Comparison of ENCODE assay signal across 10 mouse cellular contexts in the genomic region with DNA sequence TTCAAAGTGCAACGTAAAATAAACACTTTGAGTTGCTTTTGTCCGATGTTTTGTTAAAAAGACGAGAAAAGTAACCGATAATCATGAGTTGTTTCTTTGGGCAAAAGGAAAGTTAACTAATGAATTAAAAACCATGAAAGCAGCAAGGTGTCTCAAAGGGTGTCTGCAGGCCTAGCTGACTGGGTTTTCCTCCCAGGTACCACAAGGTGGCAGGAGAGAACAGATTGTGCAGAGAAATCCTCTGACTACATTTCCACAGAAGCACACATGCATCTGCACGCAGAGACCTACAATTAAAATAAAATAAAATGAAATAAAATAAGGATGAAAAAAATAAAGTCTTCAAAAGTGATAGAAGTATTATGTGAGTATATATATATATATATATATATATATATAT.
DNase-seq lines count a peak whose midpoint lies in the region; ATAC-seq and TF ChIP-seq lines count a peak whose summit lies in the region.
"Had no signal": no experiment of that assay in that cellular context is flagged by ENCODE, and none has a peak within 500 bp of the region (broad histone marks: within the 10 kb centered on the region; RNA-seq: fewer than 3 reads in every experiment).

No protein-coding gene starts in this region.

- no peaks in the 10 kb centered on the region for H3K36me3 ChIP-seq in ES-E14 (ENCODE audit: control insufficient read depth, insufficient read depth, low read length, poor library complexity, severe bottlenecking)
- H3K36me3 ChIP-seq: hindbrain, embryonic 15.5 days had no signal

- peak; percentile 7 for DNase-seq in heart, postnatal 4 days
- DNase-seq in heart, postnatal 25 days (ENCODE audit: low spot score): no peak
- peak; percentile 35 for DNase-seq in ES-E14 (ENCODE audit: low read depth, low spot score)
- peak; percentile 35 to 57 for DNase-seq in left cerebral cortex, postnatal 14 days (ENCODE audit: low spot score in 2 of 2)
- DNase-seq in B cell, adult 2 months: no peak
- no peak for DNase-seq in lung, postnatal 25 days (ENCODE audit: low spot score)

- no peak overlapping the region for H3K4me3 ChIP-seq in ES-E14 (ENCODE audit: insufficient read depth in 1 of 2, low read depth in 1 of 2, low read length in 2 of 2, poor library complexity in 1 of 2, severe bottlenecking in 1 of 2)
- H3K4me3 ChIP-seq in embryonic fibroblast, embryonic 13.5 days (ENCODE audit: insufficient read depth, low read length): no peak overlapping the region
- H3K4me3 ChIP-seq: hindbrain, embryonic 15.5 days; myocyte had no signal

- H3K4me1 ChIP-seq in ES-E14 (ENCODE audit: control insufficient read depth in 2 of 2, insufficient read depth in 2 of 2, low read length in 2 of 2, poor library complexity in 1 of 2): no peaks in the 10 kb centered on the region
- no peaks in the 10 kb centered on the region for H3K4me1 ChIP-seq in embryonic fibroblast, embryonic 13.5 days (ENCODE audit: control insufficient read depth, insufficient read depth, low read length)
- H3K4me1 ChIP-seq: hindbrain, embryonic 15.5 days had no signal

- no peak overlapping the region for H3K27ac ChIP-seq in ES-E14 (ENCODE audit: insufficient read depth, low read depth, low read length, poor library complexity, severe bottlenecking)
- H3K27ac ChIP-seq in embryonic fibroblast, embryonic 13.5 days (ENCODE audit: insufficient read depth, low read length): no peak overlapping the region
- H3K27ac ChIP-seq: hindbrain, embryonic 15.5 days had no signal

- no peak for ATAC-seq in granulocyte monocyte progenitor cell, adult 5-6 weeks (replicated peaks; ENCODE audit: poor library complexity, severe bottlenecking)

- no peaks in the 10 kb centered on the region for H3K9me3 ChIP-seq in ES-E14 (ENCODE audit: control insufficient read depth, insufficient read depth, low read depth, low read length)
- H3K9me3 ChIP-seq: hindbrain, embryonic 15.5 days had no signal

- TF ChIP-seq POLR2A in embryonic fibroblast, embryonic 13.5 days (IDR thresholded peaks at IDR 0.05; ENCODE audit: low read depth, low read length): no peak

- in situ Hi-C loops in ES-E14 (cut with MboI; ENCODE audit: low sequenced_read_pairs in 2 of 2, unreplicated experiment in 2 of 2): no loop called here

- intact Hi-C loops in heart, postnatal 25 days (cut with DNase I): no loop called here
- intact Hi-C loops in left cerebral cortex, postnatal 14 days (cut with DNase I): no loop called here

- peak; percentile 28; the same call in 1 of the 2 replicates for TF ChIP-seq CTCF in embryonic fibroblast, embryonic 13.5 days (IDR thresholded peaks at IDR 0.05; ENCODE audit: borderline replicate concordance, insufficient read depth, low read length)

- H3K9ac ChIP-seq in ES-E14 (ENCODE audit: insufficient read depth, low read depth, low read length, poor library complexity, severe bottlenecking): no peak overlapping the region
- H3K9ac ChIP-seq: hindbrain, embryonic 15.5 days had no signal

TF ChIP-seq in ES-E14, 5 proteins besides CTCF, POLR2A, EP300 and RAD21:
- TF ChIP-seq ZNF384 (IDR thresholded peaks at IDR 0.05; ENCODE audit: low read depth, low read length): no peak
- TF ChIP-seq MAFK (IDR thresholded peaks at IDR 0.05; ENCODE audit: insufficient read depth, low read depth, low read length): no peak
- TF ChIP-seq HCFC1 (IDR thresholded peaks at IDR 0.05; ENCODE audit: borderline replicate concordance, insufficient read depth, low read length): no peak
- no peak for TF ChIP-seq ZC3H11A (IDR thresholded peaks at IDR 0.05; ENCODE audit: borderline replicate concordance, low read depth, low read length)
- no peak for TF ChIP-seq CHD2 (IDR thresholded peaks at IDR 0.05; ENCODE audit: low read depth, low read length)

Comparison
In these comparisons a context has a peak if more than half of its experiments do, and no peak if none do; other contexts are left out.
1. DNase-seq: peak in heart, postnatal 4 days (single experiment), ES-E14 (single experiment) and left cerebral cortex, postnatal 14 days (2 of 2); none in heart, postnatal 25 days (single experiment), B cell, adult 2 months (0 of 2) and lung, postnatal 25 days (single experiment).